Mouse (Mus musculus) erythroblast, embryonic 14.5 days (primary cell): ENCODE measurements at regions not wholly inside any gene's neighbourhood (a gene's known extent, or its start where the extent isn't known, plus 50 kb on each side); places are given as distances from the start of the nearest gene placed in this dataset.

Source experiments
- GATA1 ChIP-seq: IDR thresholded peaks from 2 replicates; pipeline ENCODE4 v1.6.1; 2012; ENCODE audit warnings: low read length, inconsistent platforms, mixed read lengths
- TAL1 ChIP-seq: IDR thresholded peaks from 3 replicates; pipeline ENCODE4 v1.6.1; 2012; ENCODE audit warnings: low read length, inconsistent platforms, mixed read lengths

GRCm38 (mm10) chr1:7502363-7502762, 2694.7 kb downstream of the Gm37988 start:
- TF ChIP-seq GATA1 (no peak), TAL1 (no peak)
